Mouse (Mus musculus) C2C12 (cell line): ENCODE results near the gene Asb15. TPM values are rescaled to one million over a fixed set of nuclear protein-coding genes. Genes with fewer than 3 reads are reported as not detected.

ENCODE experiments used
- H3K27me3 ChIP-seq: one replicate; pipeline ENCODE4 v1.6.1; 2011; ENCODE audit not compliant: control insufficient read depth, insufficient read depth, insufficient read length
- H3K36me3 ChIP-seq: one replicate; pipeline ENCODE4 v1.6.1; 2011; ENCODE audit not compliant: control insufficient read depth, insufficient read depth
- H3K4me3 ChIP-seq: one replicate; pipeline ENCODE4 v1.5.1; 2011; ENCODE audit warnings: mild to moderate bottlenecking, control low read depth; ENCODE audit not compliant: poor library complexity, insufficient read depth, severe bottlenecking
- H3K79me2 ChIP-seq: one replicate; pipeline ENCODE4 v1.6.1; 2011; ENCODE audit not compliant: control insufficient read depth, insufficient read depth
- H3K79me3 ChIP-seq: one replicate; pipeline ENCODE4 v1.6.1; 2011; ENCODE audit warnings: low read depth, control low read depth
- H3ac ChIP-seq: one replicate; pipeline ENCODE3; 2011; ENCODE audit warnings: low read depth; ENCODE audit not compliant: control insufficient read depth, insufficient read length
- CEBPB ChIP-seq: IDR thresholded peaks from one replicate; pipeline ENCODE4 v1.6.1; 2011; ENCODE audit warnings: low read depth, mild to moderate bottlenecking, control low read depth, moderate library complexity
- CTCF ChIP-seq: IDR thresholded peaks from one replicate; pipeline ENCODE4 v1.5.1; 2011; ENCODE audit not compliant: control insufficient read depth, insufficient read depth, insufficient read length
- FOSL1 ChIP-seq: IDR thresholded peaks from one replicate; pipeline ENCODE4 v1.8.0; 2011; ENCODE audit warnings: mild to moderate bottlenecking, low read length; ENCODE audit not compliant: poor library complexity, insufficient read depth, severe bottlenecking
- MAX ChIP-seq: IDR thresholded peaks from one replicate; pipeline ENCODE4 v1.6.1; 2011; ENCODE audit warnings: mild to moderate bottlenecking, control low read depth
- MYOD1 ChIP-seq: IDR thresholded peaks from one replicate; pipeline ENCODE4 v1.6.1; 2011; ENCODE audit warnings: low read depth; ENCODE audit not compliant: control insufficient read depth, insufficient read length
- MYOG ChIP-seq: IDR thresholded peaks from one replicate; pipeline ENCODE4 v1.6.1; 2011; ENCODE audit not compliant: control insufficient read depth, insufficient read length; ENCODE audit errors: extremely low read depth
- USF1 ChIP-seq: IDR thresholded peaks from one replicate; pipeline ENCODE4 v1.6.1; 2011; ENCODE audit warnings: low read depth, mild to moderate bottlenecking, control low read depth, moderate library complexity
- polyA plus RNA-seq: library from polyadenylated mRNA; unstranded; fragments of >200 nt; fragmentation: generic; extraction: Trizol; gene quantifications from one replicate; pipeline ENCODE4 v1.2.1, GENCODE M21; 2012; ENCODE audit warnings: missing spikeins

Asb15 gene
- polyA plus RNA-seq, 1 experiment: not detected

DNA sequence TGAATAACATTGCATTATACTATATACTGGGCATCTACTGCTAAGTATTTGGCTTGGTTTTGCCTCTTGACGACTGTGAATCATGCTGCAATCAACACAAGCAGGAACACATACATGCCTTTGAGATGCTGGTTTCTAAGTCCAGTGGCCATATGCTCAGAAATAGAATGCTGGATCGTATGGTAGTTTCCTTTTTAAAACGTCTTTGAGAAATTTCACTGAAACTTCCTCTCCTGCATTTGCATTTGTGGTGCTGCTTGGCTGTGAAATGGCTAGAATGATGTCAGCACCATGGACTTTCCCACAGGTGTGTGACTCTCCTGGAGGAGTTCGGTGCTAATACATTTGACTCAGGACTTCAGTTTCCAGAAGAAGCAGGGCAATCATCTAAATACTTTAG is 12.2 kb downstream of the Asb15 start:
- H3K4me3 ChIP-seq: no peak overlapping the region
- no peaks in the 10 kb centered on the region for H3K79me2 ChIP-seq
- no peaks in the 10 kb centered on the region for H3K36me3 ChIP-seq
- no peak overlapping the region for H3ac ChIP-seq
- TF ChIP-seq MAX: no peak
- no peak for TF ChIP-seq FOSL1
- TF ChIP-seq CEBPB: no peak
- TF ChIP-seq MYOD1: no peak
- TF ChIP-seq MYOG: no peak
- no peak for TF ChIP-seq CTCF
- TF ChIP-seq USF1: no peak
- H3K27me3 ChIP-seq: no peaks in the 10 kb centered on the region
- H3K79me3 ChIP-seq: no peaks in the 10 kb centered on the region

GRCm38 (mm10) chr6:24542393-24542792 is 14.4 kb downstream of the Asb15 start:
- Histone ChIP-seq H3K36me3 (no peaks in the 10 kb centered on the region), H3K79me3 (no peaks in the 10 kb centered on the region), H3ac (no peak overlapping the region), H3K79me2 (no peaks in the 10 kb centered on the region), H3K4me3 (no peak overlapping the region), H3K27me3 (no peaks in the 10 kb centered on the region)
- no peak for TF ChIP-seq USF1
- no peak for TF ChIP-seq MAX
- TF ChIP-seq CEBPB: no peak
- TF ChIP-seq MYOD1: no peak
- no peak for TF ChIP-seq FOSL1
- TF ChIP-seq MYOG: no peak
- no peak for TF ChIP-seq CTCF

DNA sequence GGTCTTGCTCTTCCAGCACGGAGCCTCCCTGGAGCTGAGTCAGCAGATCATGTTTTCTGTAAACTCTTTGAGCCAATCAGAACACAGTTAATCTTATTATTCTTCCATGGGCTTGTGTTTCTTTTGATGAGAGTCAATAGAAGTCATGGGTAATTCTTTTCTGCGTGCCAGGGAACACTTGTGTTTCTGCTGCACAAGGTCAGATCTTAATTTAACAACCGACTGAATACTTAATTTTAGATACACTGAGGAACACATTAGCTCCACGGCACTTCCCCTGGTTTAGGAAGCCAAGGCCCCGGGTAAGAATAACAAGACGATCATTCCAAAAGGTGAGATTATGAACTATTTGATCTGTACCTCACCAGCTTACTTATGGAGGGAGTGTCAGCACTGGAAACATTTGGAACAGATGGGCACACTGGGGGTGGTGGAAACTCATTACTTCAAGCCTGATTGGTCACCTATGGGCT is 15.2 kb downstream of the Asb15 start:
- TF ChIP-seq MAX (no peak), USF1 (no peak), CTCF (no peak), MYOG (no peak)
- H3K79me3 ChIP-seq: no peaks in the 10 kb centered on the region

DNA sequence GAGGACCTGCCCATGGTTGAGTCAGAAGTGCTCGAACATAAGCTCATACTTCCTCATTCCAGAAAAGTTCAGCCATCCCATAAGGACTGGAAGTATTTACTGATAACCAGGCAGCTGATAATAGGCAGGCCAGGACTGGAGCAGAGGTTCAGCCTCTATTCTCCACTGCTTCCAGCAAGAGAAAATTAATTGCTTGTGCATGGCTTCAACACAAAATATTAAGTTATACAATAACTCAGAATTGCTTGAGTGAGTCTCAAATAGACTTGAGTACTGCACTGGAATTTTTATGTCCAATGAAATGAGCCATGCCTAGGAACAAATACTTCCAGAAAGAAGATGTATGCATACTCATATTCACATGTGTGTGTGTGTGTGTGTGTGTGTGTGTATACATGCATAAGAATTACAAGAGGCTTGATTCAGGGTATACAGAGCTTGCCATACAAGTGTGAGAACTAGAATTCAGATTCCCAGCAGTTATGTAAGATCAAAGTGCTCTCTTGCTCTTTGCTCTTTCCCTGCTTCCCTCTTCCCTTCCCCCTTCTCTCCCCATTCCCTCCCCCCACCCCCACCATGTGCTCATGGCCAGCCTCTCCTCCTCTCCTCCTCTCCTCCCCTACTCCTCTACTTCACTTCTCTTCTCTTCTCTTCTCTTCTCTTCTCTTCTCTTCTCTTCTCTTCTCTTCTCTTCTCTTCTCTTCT is 18.9 kb downstream of the Asb15 start:
- Histone ChIP-seq H3K4me3 (no peak overlapping the region), H3K27me3 (no peaks in the 10 kb centered on the region), H3ac (no peak overlapping the region), H3K36me3 (no peaks in the 10 kb centered on the region), H3K79me2 (no peaks in the 10 kb centered on the region), H3K79me3 (no peaks in the 10 kb centered on the region)
- TF ChIP-seq CEBPB: no peak
- no peak for TF ChIP-seq CTCF
- TF ChIP-seq MYOG: no peak
- TF ChIP-seq MAX: no peak
- no peak for TF ChIP-seq USF1
- TF ChIP-seq MYOD1: no peak

More for the DNA sequence above, 15.2 kb downstream of the Asb15 start:
- Histone ChIP-seq H3K36me3 (no peaks in the 10 kb centered on the region), H3K79me2 (no peaks in the 10 kb centered on the region), H3K27me3 (no peaks in the 10 kb centered on the region), H3K4me3 (no peak overlapping the region), H3ac (no peak overlapping the region)

DNA sequence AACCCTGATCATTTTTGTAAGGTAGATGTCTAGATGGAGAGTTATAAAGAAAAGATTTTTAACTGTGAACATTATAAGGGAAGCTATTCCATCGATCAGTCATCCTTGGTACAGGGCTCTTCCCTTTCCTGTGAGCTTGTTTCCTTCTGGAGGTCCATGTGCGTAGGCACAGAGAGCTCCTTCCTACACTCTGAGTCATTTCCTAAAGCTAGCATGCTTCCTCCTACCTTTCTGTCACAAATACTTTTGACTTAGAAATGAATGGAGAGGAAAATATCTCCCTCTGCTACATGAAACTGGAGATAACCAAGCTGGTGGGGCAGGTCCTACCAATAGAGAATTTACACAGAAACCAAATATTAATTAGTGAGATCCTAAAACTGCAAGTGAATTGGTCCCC is 21.9 kb downstream of the Asb15 start:
- no peak for TF ChIP-seq CTCF
- no peak for TF ChIP-seq CEBPB
- no peak for TF ChIP-seq MAX
- no peak for TF ChIP-seq FOSL1
- TF ChIP-seq MYOG: no peak
- no peak for TF ChIP-seq MYOD1
- TF ChIP-seq USF1: no peak

DNA sequence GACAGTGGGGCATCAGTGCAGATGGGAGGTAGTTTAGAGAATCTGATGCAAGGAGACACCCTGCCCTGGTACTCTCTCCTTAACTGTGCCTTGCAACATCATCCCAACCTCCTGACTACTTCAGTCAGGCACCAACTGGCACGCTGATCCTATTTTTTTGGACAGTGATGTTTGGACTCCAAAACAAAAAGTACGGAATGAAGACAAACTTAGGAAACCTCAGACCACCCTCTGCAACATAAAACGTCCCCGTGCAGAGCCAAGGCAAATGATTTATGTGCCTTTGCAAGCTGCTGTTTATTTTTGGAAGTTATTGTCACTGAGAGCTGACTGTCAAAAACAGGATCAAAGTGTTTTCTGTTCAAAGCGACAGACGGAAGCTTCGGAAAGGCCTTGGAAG is 24.1 kb downstream of the Asb15 start:
- H3K79me3 ChIP-seq: no peaks in the 10 kb centered on the region
- TF ChIP-seq USF1 (no peak), MAX (no peak), CTCF (no peak), MYOD1 (no peak), MYOG (no peak), CEBPB (no peak), FOSL1 (no peak)
- no peaks in the 10 kb centered on the region for H3K36me3 ChIP-seq
- no peaks in the 10 kb centered on the region for H3K27me3 ChIP-seq
- H3K4me3 ChIP-seq: no peak overlapping the region
- no peaks in the 10 kb centered on the region for H3K79me2 ChIP-seq
- H3ac ChIP-seq: no peak overlapping the region

More for the DNA sequence above, 21.9 kb downstream of the Asb15 start:
- Histone ChIP-seq H3K79me3 (no peaks in the 10 kb centered on the region), H3K4me3 (no peak overlapping the region), H3K36me3 (no peaks in the 10 kb centered on the region), H3ac (no peak overlapping the region), H3K79me2 (no peaks in the 10 kb centered on the region), H3K27me3 (no peaks in the 10 kb centered on the region)
